Mouse (Mus musculus): Measurements from ENCODE around the gene Slc12a6.

DNA sequence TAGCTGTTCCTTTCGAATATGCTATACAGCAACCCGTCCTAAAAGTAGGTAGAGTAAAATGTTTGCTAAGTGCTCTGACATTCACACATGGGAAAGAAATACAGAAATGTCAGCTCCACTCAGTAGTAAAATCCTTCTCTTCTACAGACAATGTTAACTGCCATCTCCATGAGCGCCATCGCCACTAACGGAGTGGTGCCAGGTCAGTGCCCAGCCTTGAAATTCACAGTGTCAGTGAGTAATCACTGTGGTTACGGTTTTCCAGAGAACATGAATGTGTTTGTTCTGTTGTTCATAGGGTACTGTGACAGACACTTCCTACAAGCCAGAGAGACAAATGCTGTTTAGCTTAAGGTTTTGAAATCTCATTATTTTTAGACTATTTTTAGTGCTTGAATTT is 71.6 kb downstream of the Slc12a6 start:
- TF ChIP-seq POLR2A (IDR thresholded peaks at IDR 0.05; ENCODE audit: extremely low read depth, insufficient read depth, low read length) (no peak), CTCF (IDR thresholded peaks at IDR 0.05; ENCODE audit: low read depth, low read length) (no peak)
